In genomic region chr1:138587812-138588211, GRCm38 (mm10) we compare ENCODE assay signal across 29 mouse cellular contexts. TPM values are rescaled to one million over a fixed set of nuclear protein-coding genes. Genes with fewer than 3 reads are reported as not detected.
DNase-seq lines count a peak whose midpoint lies in the region; ATAC-seq lines count a peak whose summit lies in the region.
"Had no signal": no experiment of that assay in that cellular context is flagged by ENCODE, and none has a peak within 500 bp of the region (broad histone marks: within the 10 kb centered on the region; RNA-seq: fewer than 3 reads in every experiment).

No protein-coding gene starts in this region.

- H3K36me3 ChIP-seq in liver, embryonic 13.5 days, result no peaks in the 10 kb centered on the region
- H3K36me3 ChIP-seq in liver, embryonic 12.5 days, result 0 out of 2 replicates have a peak, but pooled peaks cover 10% of the 10 kb centered on the region
- H3K36me3 ChIP-seq in forebrain, embryonic 12.5 days (replicated peaks), result 0 out of 2 replicates have a peak, but pooled peaks cover 3% of the 10 kb centered on the region
- H3K36me3 ChIP-seq in forebrain, embryonic 15.5 days, result no peaks in the 10 kb centered on the region
- H3K36me3 ChIP-seq: embryonic facial prominence, embryonic 13.5 days; hindbrain, embryonic 12.5 days had no signal

- 58% methylated on average over 3 of the region's 3 CpGs for WGBS in liver, embryonic 13.5 days (ENCODE audit: insufficient replicate concordance)
- 59% methylated on average over 3 of the region's 3 CpGs for WGBS in liver, embryonic 12.5 days (ENCODE audit: insufficient replicate concordance)
- WGBS in forebrain, embryonic 12.5 days, result 49% methylated on average over 3 of the region's 3 CpGs
- WGBS in forebrain, embryonic 15.5 days, result 26% methylated on average over 3 of the region's 3 CpGs

- H3K27me3 ChIP-seq in liver, embryonic 13.5 days, result no peaks in the 10 kb centered on the region
- no peaks in the 10 kb centered on the region for H3K27me3 ChIP-seq in liver, embryonic 12.5 days (replicated peaks)
- no peaks in the 10 kb centered on the region for H3K27me3 ChIP-seq in forebrain, embryonic 12.5 days
- H3K27me3 ChIP-seq in forebrain, embryonic 15.5 days, result no peaks in the 10 kb centered on the region
- H3K27me3 ChIP-seq: embryonic facial prominence, embryonic 13.5 days; hindbrain, embryonic 12.5 days; limb, embryonic 13.5 days; megakaryocyte, embryonic 14.5 days; midbrain, embryonic 12.5 days had no signal

- no peak overlapping the region for H3K9ac ChIP-seq in liver, embryonic 13.5 days
- H3K9ac ChIP-seq in liver, embryonic 12.5 days, result no peak overlapping the region
- H3K9ac ChIP-seq in forebrain, embryonic 12.5 days, result no peak overlapping the region
- no peak overlapping the region for H3K9ac ChIP-seq in forebrain, embryonic 15.5 days (replicated peaks)
- H3K9ac ChIP-seq: embryonic facial prominence, embryonic 13.5 days; hindbrain, embryonic 12.5 days; limb, embryonic 13.5 days; liver, embryonic 14.5 days; lung, embryonic 14.5 days; midbrain, embryonic 12.5 days had no signal

- ATAC-seq in liver, embryonic 13.5 days (ENCODE audit: low read depth), result 0 out of 2 replicates have a peak, but pooled peaks have one; percentile 23
- ATAC-seq in liver, embryonic 12.5 days, result no peak
- ATAC-seq in CD4-positive, CD25-positive, alpha-beta regulatory T cell, adult 4 months, result peak; percentile 30
- ATAC-seq in activated CD4-positive, CD25-positive, alpha-beta regulatory T cell, adult 4 months, result peak; percentile 40
- ATAC-seq in forebrain, embryonic 12.5 days (ENCODE audit: low FRiP score), result no peak
- ATAC-seq in forebrain, embryonic 15.5 days (replicated peaks), result no peak

- H3K4me3 ChIP-seq in liver, embryonic 13.5 days (replicated peaks), result no peak overlapping the region
- no peak overlapping the region for H3K4me3 ChIP-seq in liver, embryonic 12.5 days
- H3K4me3 ChIP-seq in forebrain, embryonic 12.5 days (replicated peaks), result no peak overlapping the region
- no peak overlapping the region for H3K4me3 ChIP-seq in forebrain, embryonic 15.5 days
- H3K4me3 ChIP-seq: embryonic facial prominence, embryonic 13.5 days; erythroblast, embryonic 14.5 days; hindbrain, embryonic 12.5 days; left cerebral cortex, adult 2 months; limb, embryonic 13.5 days; megakaryocyte, embryonic 14.5 days; midbrain, embryonic 12.5 days had no signal

- DNase-seq in liver, embryonic 13.5 days, result no peak
- DNase-seq in naive thymus-derived CD4-positive, alpha-beta T cell, adult 2 months (ENCODE audit: low read depth), result peak; percentile 43
- DNase-seq in spleen, postnatal 10 days (ENCODE audit: low spot score in 2 of 2), result no peak
- DNase-seq: adrenal gland, adult 2 months; adrenal gland, postnatal 36 days; cerebellum, adult 18-20 months; cerebellum, postnatal 10 days; gastrocnemius, postnatal 10 days; heart, postnatal 36 days; kidney, adult 11 months; kidney, postnatal 14 days; lung, embryonic 14.5 days; right cerebral cortex, postnatal 25 days; spleen, adult 18-20 months had no signal

- H3K4me2 ChIP-seq in liver, embryonic 13.5 days, result no peak overlapping the region
- no peak overlapping the region for H3K4me2 ChIP-seq in liver, embryonic 12.5 days
- no peak overlapping the region for H3K4me2 ChIP-seq in forebrain, embryonic 12.5 days
- H3K4me2 ChIP-seq in forebrain, embryonic 15.5 days (replicated peaks), result no peak overlapping the region
- H3K4me2 ChIP-seq: embryonic facial prominence, embryonic 13.5 days; heart, embryonic 11.5 days; hindbrain, embryonic 12.5 days; limb, embryonic 13.5 days; lung, embryonic 14.5 days; midbrain, embryonic 12.5 days had no signal

- H3K27ac ChIP-seq in liver, embryonic 13.5 days, result no peak overlapping the region
- H3K27ac ChIP-seq in liver, embryonic 12.5 days, result no peak overlapping the region
- no peak overlapping the region for H3K27ac ChIP-seq in forebrain, embryonic 12.5 days
- H3K27ac ChIP-seq in forebrain, embryonic 15.5 days (replicated peaks), result no peak overlapping the region
- H3K27ac ChIP-seq: embryonic facial prominence, embryonic 13.5 days; hindbrain, embryonic 12.5 days; left cerebral cortex, adult 2 months; limb, embryonic 13.5 days; liver, embryonic 14.5 days; midbrain, embryonic 12.5 days had no signal

- H3K4me1 ChIP-seq in liver, embryonic 13.5 days (replicated peaks), result no peaks in the 10 kb centered on the region; the same call in 1 of the 2 replicates
- no peaks in the 10 kb centered on the region for H3K4me1 ChIP-seq in liver, embryonic 12.5 days
- peaks cover 7% of the 10 kb centered on the region; the same call in 1 of the 2 replicates for H3K4me1 ChIP-seq in forebrain, embryonic 12.5 days
- H3K4me1 ChIP-seq in forebrain, embryonic 15.5 days, result no peaks in the 10 kb centered on the region
- H3K4me1 ChIP-seq: hindbrain, embryonic 12.5 days; midbrain, embryonic 12.5 days had no signal

- H3K9me3 ChIP-seq in liver, embryonic 13.5 days (replicated peaks), result no peaks in the 10 kb centered on the region
- no peaks in the 10 kb centered on the region for H3K9me3 ChIP-seq in liver, embryonic 12.5 days (replicated peaks)
- H3K9me3 ChIP-seq in forebrain, embryonic 12.5 days, result no peaks in the 10 kb centered on the region
- no peaks in the 10 kb centered on the region for H3K9me3 ChIP-seq in forebrain, embryonic 15.5 days
- H3K9me3 ChIP-seq: embryonic facial prominence, embryonic 13.5 days; G1E; hindbrain, embryonic 12.5 days; limb, embryonic 13.5 days; midbrain, embryonic 12.5 days had no signal

RNA-seq across cellular contexts. Expression of gene Nek7, which starts 32.1 kb away (rescaled TPM):
- polyA plus RNA-seq in liver, embryonic 13.5 days (2015; fragmentation: Nextera tagmentation; extraction: Ambion mirVana), result 16.5 and 21.1 TPM in 2 replicates
- polyA plus RNA-seq in liver, embryonic 12.5 days (2016; fragmentation: Nextera tagmentation; extraction: Ambion mirVana), result 22.2 TPM in 2 replicates
- polyA plus RNA-seq in CD4-positive, CD25-positive, alpha-beta regulatory T cell, adult 4 months (2017; shearing (Covaris generic)), result 10 to 100 TPM; 58.1 to 74.3 TPM
- 10 to 100 TPM; 61.4 to 80.0 TPM for polyA plus RNA-seq in activated CD4-positive, CD25-positive, alpha-beta regulatory T cell, adult 4 months (2017; shearing (Covaris generic))
- 25.8 and 27.4 TPM in 2 replicates for polyA plus RNA-seq in forebrain, embryonic 12.5 days (2016; fragmentation: Nextera tagmentation; extraction: Ambion mirVana)
- polyA plus RNA-seq in forebrain, embryonic 15.5 days (2015; fragmentation: Nextera tagmentation; extraction: Ambion mirVana), result 12.1 and 12.4 TPM in 2 replicates

Comparison
In these comparisons a context has a peak if more than half of its experiments do, and no peak if none do; other contexts are left out.
1. ATAC-seq: peak in liver, embryonic 13.5 days (single experiment), CD4-positive, CD25-positive, alpha-beta regulatory T cell, adult 4 months (single experiment) and activated CD4-positive, CD25-positive, alpha-beta regulatory T cell, adult 4 months (single experiment); none in liver, embryonic 12.5 days (single experiment), forebrain, embryonic 12.5 days (single experiment) and forebrain, embryonic 15.5 days (single experiment).